Mouse (Mus musculus): ENCODE results near the gene Triml1.

Gene Triml1

DNA sequence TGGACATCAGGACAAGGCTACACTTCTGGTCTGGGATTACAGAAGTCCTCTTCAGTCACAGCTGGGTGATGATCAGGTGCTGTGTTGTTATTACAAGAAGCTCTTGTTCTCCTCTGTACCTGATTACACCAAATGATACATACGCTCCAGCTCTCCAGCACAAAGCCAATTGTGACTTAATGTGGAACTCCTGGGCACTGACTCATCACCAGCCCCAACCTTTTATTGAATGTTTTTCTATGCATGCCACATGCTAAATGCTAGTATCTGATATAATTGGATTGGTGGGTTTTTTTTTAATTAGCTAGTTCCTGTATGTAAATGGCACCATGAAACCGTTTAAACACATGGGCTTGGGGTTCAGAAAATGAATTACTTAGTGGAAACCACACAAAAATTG, at the start of gene Triml1:
Triml1 (minus strand) TSS at position 101 of the 400 bp plus-strand sequence.
- DNase-seq (ENCODE audit: low spot score in 2 of 2) = no peak

DNA sequence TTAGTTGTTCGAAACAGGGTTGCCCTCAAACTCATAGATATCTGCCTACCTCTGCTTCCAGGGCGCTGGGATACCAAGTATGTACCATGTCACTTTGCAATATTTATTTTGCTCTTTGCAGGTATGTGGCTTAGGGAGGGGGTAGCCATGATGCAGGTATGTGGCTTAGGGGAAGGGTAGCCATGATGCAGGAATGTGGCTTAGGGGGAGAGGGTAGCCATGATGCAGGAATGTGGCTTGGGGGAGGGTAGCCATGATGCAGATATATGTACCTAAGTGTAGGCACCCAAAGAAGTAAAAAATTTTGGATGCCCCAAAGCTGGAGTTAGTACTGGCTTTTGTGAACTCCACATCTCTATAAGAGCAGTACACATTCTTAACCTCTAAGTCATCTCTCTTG, 41.0 kb upstream of the Triml1 start:
- no peak for DNase-seq (ENCODE audit: low spot score in 2 of 2)

DNA sequence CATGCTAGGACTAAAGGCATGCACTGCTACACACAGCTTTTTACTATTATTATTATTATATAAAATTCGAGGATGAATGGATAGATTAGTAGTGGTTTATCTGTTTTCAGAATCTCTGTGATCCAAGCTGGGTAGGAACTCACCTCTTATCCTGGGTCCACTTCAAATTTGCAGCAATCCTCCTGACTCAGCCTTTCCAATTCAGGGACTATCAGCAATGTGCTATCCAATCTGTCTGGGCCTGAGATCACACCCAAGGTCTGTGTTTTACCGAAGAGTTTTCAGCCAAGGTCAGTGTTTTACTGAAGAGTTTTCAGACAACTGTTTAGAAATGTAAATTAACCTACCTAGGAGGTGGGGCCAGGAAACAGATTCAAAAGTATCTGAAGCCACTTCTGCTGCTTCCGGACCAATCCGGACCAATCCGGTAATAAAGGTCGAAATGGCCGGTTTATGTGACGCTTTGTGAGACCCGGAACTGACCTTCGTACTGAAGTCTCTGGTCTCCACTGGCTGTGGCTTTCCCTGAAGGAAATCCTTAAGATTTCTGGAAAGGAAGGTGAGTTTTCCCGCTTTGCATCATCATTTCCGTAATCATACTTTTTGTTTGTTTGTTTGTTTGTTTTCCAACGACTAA, 38.9 kb upstream of the Triml1 start, which contains the start of gene Triml2:
Triml2 (plus strand) TSS at position 488 of the 637 bp plus-strand sequence.
- DNase-seq (ENCODE audit: low spot score in 2 of 2) = no peak

DNA sequence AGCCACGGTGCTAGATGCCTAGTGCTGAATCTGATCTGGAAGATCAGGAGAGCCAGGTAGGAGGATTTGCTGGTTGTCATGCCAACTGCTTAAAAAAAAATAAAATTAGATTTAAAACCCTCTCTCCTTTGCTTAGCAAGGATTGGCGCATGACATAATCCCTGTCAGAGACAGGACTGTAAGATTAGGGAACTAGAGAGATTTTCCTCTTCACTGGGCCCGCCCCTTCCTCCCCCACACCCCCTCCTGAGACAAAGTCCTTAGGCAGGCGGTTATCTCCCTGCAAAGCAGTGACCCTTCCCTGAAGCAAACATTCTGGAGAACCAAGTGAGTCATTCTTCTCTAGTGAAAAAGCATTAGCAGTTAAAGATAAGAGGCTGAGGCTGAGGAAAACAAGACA, 37.9 kb upstream of the Triml1 start:
- no peak for DNase-seq (ENCODE audit: low spot score in 2 of 2)

DNA sequence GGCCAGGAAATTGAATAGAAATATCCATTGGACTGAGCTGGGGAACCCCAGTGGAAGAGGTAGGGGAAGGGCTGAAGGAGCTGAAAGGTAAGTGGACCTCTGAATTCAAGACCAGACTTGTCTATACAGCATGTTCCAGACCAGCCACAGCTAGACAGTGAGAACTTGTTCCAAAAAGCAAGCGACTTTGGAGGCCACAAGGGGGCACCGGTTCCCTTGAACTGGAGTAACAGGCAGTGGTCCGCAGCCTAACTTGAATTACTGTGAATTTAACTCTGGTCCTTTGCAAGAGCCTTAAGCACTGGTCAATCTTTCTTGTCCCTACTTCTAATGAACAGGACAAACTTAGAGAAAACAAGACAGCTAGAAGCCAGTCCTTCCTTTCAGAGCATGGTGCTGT, 37.0 kb upstream of the Triml1 start:
- DNase-seq (ENCODE audit: low spot score in 2 of 2) = no peak

DNA sequence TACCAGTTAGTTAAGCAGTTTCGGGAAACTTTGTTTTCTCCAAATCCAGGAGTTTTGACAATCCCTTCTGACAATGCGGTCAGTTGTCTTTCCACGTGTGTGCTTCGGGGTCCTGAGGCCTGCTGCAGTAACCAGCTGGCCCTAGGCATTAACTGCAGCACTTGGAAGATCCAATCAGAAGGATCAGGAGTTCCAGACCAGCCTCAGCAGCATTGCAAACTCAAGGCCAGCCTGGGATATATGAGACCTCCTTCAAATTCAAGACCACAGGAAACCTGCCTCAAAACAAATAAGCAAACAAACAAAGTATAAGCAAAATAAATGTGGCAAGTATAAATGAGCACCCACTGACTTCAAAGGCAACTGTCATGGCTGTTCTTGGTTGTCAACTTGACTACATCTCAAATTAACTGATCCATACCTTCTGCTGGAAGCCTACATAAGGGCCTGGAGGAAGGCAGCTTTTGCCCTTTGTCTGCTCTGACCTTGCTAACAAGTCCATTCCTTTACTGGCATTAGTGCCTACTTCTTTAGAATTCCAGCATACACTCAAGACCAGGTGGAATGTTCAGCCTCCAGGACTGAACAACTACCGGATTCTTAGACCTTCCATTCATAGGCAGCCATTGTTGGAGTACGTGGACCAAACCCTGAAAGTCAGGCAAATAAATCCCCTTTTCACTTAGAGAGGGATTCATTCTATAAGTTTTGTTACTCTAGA, 35.6 kb upstream of the Triml1 start:
- DNase-seq (ENCODE audit: low spot score in 2 of 2) = no peak

DNA sequence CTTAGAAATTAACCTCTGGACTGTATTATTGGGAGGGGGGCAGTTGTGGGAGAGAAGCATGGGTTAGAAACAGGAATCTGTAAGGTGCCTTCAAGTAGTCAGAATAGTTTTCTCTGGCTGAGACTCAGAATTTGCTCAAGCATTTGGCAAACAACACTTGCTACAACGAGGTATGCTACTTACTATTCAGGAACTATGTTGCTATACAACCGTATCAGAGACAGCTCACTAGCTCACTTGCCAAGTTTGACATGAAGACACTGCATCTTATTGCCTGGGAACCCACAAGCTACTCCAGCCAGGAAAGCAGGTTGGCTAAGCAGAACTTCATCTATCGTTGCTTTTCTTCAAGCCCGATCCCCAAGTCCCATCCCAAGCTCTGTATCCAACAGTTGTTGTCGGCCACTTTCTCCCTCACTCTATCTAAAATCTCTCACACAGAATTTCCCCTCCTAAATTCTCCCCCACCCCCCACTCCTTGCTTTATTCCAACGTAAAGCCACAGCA, 28.0 kb upstream of the Triml1 start:
- no peak for DNase-seq (ENCODE audit: low spot score in 2 of 2)

DNA sequence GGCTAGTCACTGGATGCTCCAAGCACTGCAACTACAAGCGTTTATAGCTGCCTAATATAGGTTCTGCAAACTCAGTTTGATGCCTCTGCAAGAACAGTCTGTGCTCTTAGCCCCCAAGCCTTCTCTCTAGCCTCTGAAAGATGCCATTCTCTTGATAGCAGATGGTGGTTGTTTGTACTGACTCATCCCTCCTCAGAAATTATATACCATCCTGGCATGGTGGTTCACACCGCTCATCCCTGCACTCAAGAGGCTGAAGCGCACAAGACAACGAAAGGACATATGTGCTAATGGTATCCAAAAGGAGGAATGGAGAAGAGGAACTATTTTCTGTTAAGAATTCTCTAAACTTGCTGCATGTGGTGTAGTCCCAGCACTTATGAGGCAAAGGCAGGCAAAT, 26.8 kb upstream of the Triml1 start:
- no peak for DNase-seq (ENCODE audit: low spot score in 2 of 2)

DNA sequence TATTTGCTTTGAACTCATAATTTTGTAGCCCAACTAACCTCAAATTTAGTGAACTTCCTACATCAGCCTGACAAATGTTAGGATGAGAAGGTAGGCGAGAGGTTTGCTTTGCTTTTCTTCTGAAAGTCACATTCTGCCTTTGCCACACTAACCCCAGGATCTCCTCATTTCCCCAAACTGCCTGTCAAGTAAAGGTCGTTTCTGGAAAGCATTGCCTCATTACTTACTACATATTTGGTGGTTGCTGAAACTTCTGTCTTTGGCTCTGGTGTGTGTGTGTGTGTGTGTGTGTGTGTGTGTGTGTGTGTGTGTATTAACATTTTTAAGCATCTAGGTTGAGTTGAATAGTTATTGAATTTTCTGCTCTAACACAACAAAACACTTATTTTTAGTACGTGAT, 23.2 kb upstream of the Triml1 start:
- DNase-seq (ENCODE audit: low spot score in 2 of 2) = no peak

DNA sequence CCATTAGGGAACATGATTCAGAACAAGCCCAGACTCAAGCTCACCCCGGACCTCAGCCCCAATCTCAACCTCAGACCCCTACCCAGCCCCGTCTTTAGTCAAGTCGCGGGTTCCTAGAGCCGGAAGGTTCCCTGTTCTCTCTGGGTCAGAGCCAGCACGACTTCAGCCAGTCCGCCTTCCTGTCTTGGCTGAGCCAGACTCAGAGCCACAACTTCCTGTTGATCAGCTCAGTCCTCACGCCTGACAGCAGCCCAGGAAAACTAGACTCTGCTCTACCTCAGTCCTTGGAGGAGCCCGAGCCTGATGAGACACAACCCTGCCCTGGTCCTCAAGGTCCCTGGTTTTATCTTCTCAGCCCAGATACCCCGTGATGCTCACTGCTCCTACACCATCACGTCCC, 22.0 kb upstream of the Triml1 start:
- DNase-seq (ENCODE audit: low spot score in 2 of 2) = no peak

DNA sequence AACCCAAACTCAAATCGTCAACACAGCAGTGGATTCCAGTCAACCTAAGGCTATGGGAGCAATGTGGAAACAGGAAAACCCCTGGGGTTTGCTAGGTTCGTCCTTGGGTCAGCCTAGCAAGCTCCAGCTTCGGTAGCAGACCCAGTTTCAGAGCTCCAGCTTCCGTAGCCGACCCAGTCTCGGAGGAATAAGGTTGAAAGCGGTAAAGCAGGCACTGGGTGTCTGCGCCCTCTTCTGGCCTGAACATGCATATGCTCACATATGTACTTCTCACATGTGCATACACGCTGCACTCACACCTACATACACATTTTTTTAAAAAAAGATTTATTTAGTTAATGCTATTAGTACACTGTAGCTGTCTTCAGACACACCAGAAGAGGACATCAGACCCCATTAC, 8.0 kb upstream of the Triml1 start:
- no peak for DNase-seq (ENCODE audit: low spot score in 2 of 2)

DNA sequence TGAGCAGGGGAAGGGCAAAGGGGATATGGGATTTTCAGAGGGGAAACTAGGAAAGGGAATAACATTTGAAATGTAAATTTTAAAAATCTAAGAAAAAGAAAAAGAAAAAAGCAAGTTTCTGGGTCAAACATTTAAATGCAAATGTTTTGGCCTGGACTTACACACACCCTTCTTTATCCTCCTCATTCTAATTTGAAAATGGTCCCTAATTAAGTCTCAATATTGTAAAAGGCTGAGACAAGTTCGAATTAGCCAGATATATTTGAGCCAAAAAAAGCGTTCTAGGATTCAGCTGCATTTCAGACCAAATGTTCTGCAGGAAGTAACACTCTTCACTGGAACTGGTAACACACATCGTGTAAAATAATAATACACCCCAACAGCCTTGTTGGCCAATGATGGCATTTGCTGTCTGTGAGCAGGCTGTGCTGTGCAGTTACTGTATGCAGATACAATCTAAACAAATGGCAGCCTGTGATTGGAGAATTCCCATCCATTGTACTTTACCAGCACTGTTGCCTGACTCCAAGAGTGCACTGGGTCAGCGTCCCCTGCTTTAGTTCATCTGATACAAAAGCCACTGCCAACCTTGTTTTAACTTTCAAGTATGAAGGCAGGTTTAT, 30.0 kb downstream of the Triml1 start:
- no peak for DNase-seq (ENCODE audit: low spot score in 2 of 2)
